Mouse (Mus musculus): Measurements from ENCODE around the gene Adamts2. TPM values are rescaled to one million over a fixed set of nuclear protein-coding genes. Genes with fewer than 3 reads are reported as not detected.

Adamts2 gene
- polyA plus RNA-seq, 1 experiment from 2014 or later = 7.5 TPM

GRCm38 (mm10) chr11:50596571-50596970, 5.3 kb upstream of the Adamts2 start:
- ATAC-seq (ENCODE audit: insufficient number of reproducible peaks, low FRiP score) = no peak
- no peak overlapping the region for H3K4me2 ChIP-seq
- H3K27me3 ChIP-seq (replicated peaks) = peaks cover 75% of the 10 kb centered on the region
- no peaks in the 10 kb centered on the region for H3K36me3 ChIP-seq
- 74% methylated on average over 2 of the region's 2 CpGs for WGBS
- no peak overlapping the region for H3K27ac ChIP-seq (ENCODE audit: poor library complexity, severe bottlenecking)
- no peak overlapping the region for H3K9ac ChIP-seq
- no peaks in the 10 kb centered on the region; the same call in 1 of the 2 replicates for H3K9me3 ChIP-seq (replicated peaks)
- no peaks in the 10 kb centered on the region for H3K4me1 ChIP-seq (replicated peaks)
- no peak overlapping the region for H3K4me3 ChIP-seq

- H3K4me1 ChIP-seq (replicated peaks) = peaks cover 14% of the 10 kb centered on the region
- no peaks in the 10 kb centered on the region; the same call in 1 of the 2 replicates for H3K9me3 ChIP-seq (replicated peaks)
- H3K4me3 ChIP-seq = no peak overlapping the region
- no peak overlapping the region for H3K9ac ChIP-seq
- WGBS = 53% methylated on average over 2 of the region's 2 CpGs
- no peak for ATAC-seq (ENCODE audit: insufficient number of reproducible peaks, low FRiP score)
- H3K4me2 ChIP-seq = no peak overlapping the region
- H3K36me3 ChIP-seq = no peaks in the 10 kb centered on the region
- H3K27me3 ChIP-seq (replicated peaks) = peaks cover 91% of the 10 kb centered on the region
- no peak overlapping the region for H3K27ac ChIP-seq (ENCODE audit: poor library complexity, severe bottlenecking)
These were observed 2.7 kb upstream of the Adamts2 start for GRCm38 (mm10) chr11:50599156-50599555.

GRCm38 (mm10) chr11:50602356-50603081, 635 bp downstream of the Adamts2 start:
- H3K27me3 ChIP-seq (replicated peaks) = peaks cover 97% of the 10 kb centered on the region
- H3K27ac ChIP-seq (ENCODE audit: poor library complexity, severe bottlenecking) = no peak overlapping the region
- H3K9ac ChIP-seq = peak overlapping the region; percentile 71
- WGBS = under 1% methylated on average over 59 of the region's 59 CpGs
- H3K4me3 ChIP-seq = peak overlapping the region; percentile 69
- no peak; the same call in 1 of the 2 replicates for ATAC-seq (ENCODE audit: insufficient number of reproducible peaks, low FRiP score)
- no peaks in the 10 kb centered on the region; the same call in 1 of the 2 replicates for H3K9me3 ChIP-seq (replicated peaks)
- H3K4me1 ChIP-seq (replicated peaks) = peaks cover 14% of the 10 kb centered on the region
- H3K36me3 ChIP-seq = no peaks in the 10 kb centered on the region
- peak overlapping the region; percentile 97 for H3K4me2 ChIP-seq

GRCm38 (mm10) chr11:50603082-50603910, 1.4 kb downstream of the Adamts2 start:
- ATAC-seq (ENCODE audit: insufficient number of reproducible peaks, low FRiP score) = peak; percentile 51; the same call in 1 of the 2 replicates
- Histone ChIP-seq H3K4me1 (replicated peaks) (peaks cover 14% of the 10 kb centered on the region), H3K27me3 (replicated peaks) (peaks cover 98% of the 10 kb centered on the region), H3K9me3 (replicated peaks) (no peaks in the 10 kb centered on the region; the same call in 1 of the 2 replicates), H3K4me3 (peak overlapping the region; percentile 69), H3K9ac (0 out of 2 replicates have a peak overlapping the region, but pooled peaks have one; percentile 71), H3K4me2 (peak overlapping the region; percentile 97), H3K27ac (ENCODE audit: poor library complexity, severe bottlenecking) (no peak overlapping the region), H3K36me3 (no peaks in the 10 kb centered on the region)
- WGBS = 1% methylated on average over 52 of the region's 52 CpGs

- H3K27me3 ChIP-seq (replicated peaks) = peaks cover 92% of the 10 kb centered on the region
- no peak overlapping the region for H3K9ac ChIP-seq
- 0 out of 2 replicates have a peak overlapping the region, but pooled peaks have one; percentile 4 for H3K4me2 ChIP-seq
- ATAC-seq (ENCODE audit: insufficient number of reproducible peaks, low FRiP score) = no peak
- WGBS = 70% methylated on average over 16 of the region's 16 CpGs
- no peak overlapping the region for H3K4me3 ChIP-seq
- H3K9me3 ChIP-seq (replicated peaks) = no peaks in the 10 kb centered on the region
- no peak overlapping the region for H3K27ac ChIP-seq (ENCODE audit: poor library complexity, severe bottlenecking)
- H3K4me1 ChIP-seq (replicated peaks) = peaks cover 14% of the 10 kb centered on the region
- H3K36me3 ChIP-seq = no peaks in the 10 kb centered on the region
These were observed 2.5 kb downstream of the Adamts2 start for GRCm38 (mm10) chr11:50604371-50604770.

GRCm38 (mm10) chr11:50611181-50611580, 9.3 kb downstream of the Adamts2 start:
- no peak overlapping the region for H3K4me3 ChIP-seq
- no peak overlapping the region for H3K9ac ChIP-seq
- H3K27me3 ChIP-seq (replicated peaks) = peaks cover 28% of the 10 kb centered on the region
- 62% methylated on average over 5 of the region's 5 CpGs for WGBS
- no peak for ATAC-seq (ENCODE audit: insufficient number of reproducible peaks, low FRiP score)
- no peaks in the 10 kb centered on the region for H3K9me3 ChIP-seq (replicated peaks)
- no peak overlapping the region for H3K27ac ChIP-seq (ENCODE audit: poor library complexity, severe bottlenecking)
- no peaks in the 10 kb centered on the region for H3K4me1 ChIP-seq (replicated peaks)
- no peaks in the 10 kb centered on the region for H3K36me3 ChIP-seq
- no peak overlapping the region for H3K4me2 ChIP-seq

GRCm38 (mm10) chr11:50617015-50617543, 15.2 kb downstream of the Adamts2 start:
- ATAC-seq (ENCODE audit: insufficient number of reproducible peaks, low FRiP score) = no peak
- Histone ChIP-seq H3K27me3 (replicated peaks) (no peaks in the 10 kb centered on the region; the same call in 1 of the 2 replicates), H3K4me1 (replicated peaks) (0 out of 2 replicates have a peak, but pooled peaks cover 6% of the 10 kb centered on the region), H3K4me2 (no peak overlapping the region), H3K27ac (ENCODE audit: poor library complexity, severe bottlenecking) (no peak overlapping the region), H3K4me3 (no peak overlapping the region), H3K9me3 (replicated peaks) (no peaks in the 10 kb centered on the region), H3K9ac (no peak overlapping the region), H3K36me3 (peaks cover 3% of the 10 kb centered on the region; the same call in 1 of the 2 replicates)
- 60% methylated on average over 11 of the region's 11 CpGs for WGBS

- H3K4me2 ChIP-seq = no peak overlapping the region
- H3K9ac ChIP-seq = no peak overlapping the region
- no peak for ATAC-seq (ENCODE audit: insufficient number of reproducible peaks, low FRiP score)
- peaks cover 4% of the 10 kb centered on the region; the same call in 1 of the 2 replicates for H3K27me3 ChIP-seq (replicated peaks)
- peaks cover 3% of the 10 kb centered on the region; the same call in 1 of the 2 replicates for H3K36me3 ChIP-seq
- no peak overlapping the region for H3K4me3 ChIP-seq
- peaks cover 15% of the 10 kb centered on the region; the same call in 1 of the 2 replicates for H3K4me1 ChIP-seq (replicated peaks)
- H3K9me3 ChIP-seq (replicated peaks) = no peaks in the 10 kb centered on the region
- WGBS = 74% methylated on average over 4 of the region's 4 CpGs
- H3K27ac ChIP-seq (ENCODE audit: poor library complexity, severe bottlenecking) = peak overlapping the region; percentile 41; the same call in 1 of the 2 replicates
These were observed 19.0 kb downstream of the Adamts2 start for GRCm38 (mm10) chr11:50620926-50621325.

GRCm38 (mm10) chr11:50621364-50621763, 19.5 kb downstream of the Adamts2 start:
- Histone ChIP-seq H3K9me3 (replicated peaks) (no peaks in the 10 kb centered on the region), H3K4me1 (replicated peaks) (peaks cover 15% of the 10 kb centered on the region; the same call in 1 of the 2 replicates), H3K36me3 (peaks cover 3% of the 10 kb centered on the region; the same call in 1 of the 2 replicates), H3K4me2 (0 out of 2 replicates have a peak overlapping the region, but pooled peaks have one; percentile 40), H3K27ac (ENCODE audit: poor library complexity, severe bottlenecking) (peak overlapping the region; percentile 41), H3K4me3 (no peak overlapping the region), H3K27me3 (replicated peaks) (peaks cover 4% of the 10 kb centered on the region; the same call in 1 of the 2 replicates), H3K9ac (no peak overlapping the region)
- WGBS = 63% methylated on average over 5 of the region's 5 CpGs
- ATAC-seq (ENCODE audit: insufficient number of reproducible peaks, low FRiP score) = no peak

- H3K4me1 ChIP-seq (replicated peaks) = peaks cover 15% of the 10 kb centered on the region; the same call in 1 of the 2 replicates
- H3K9me3 ChIP-seq (replicated peaks) = no peaks in the 10 kb centered on the region
- peaks cover 3% of the 10 kb centered on the region; the same call in 1 of the 2 replicates for H3K36me3 ChIP-seq
- H3K4me3 ChIP-seq = no peak overlapping the region
- WGBS = 37% methylated on average over 15 of the region's 15 CpGs
- peaks cover 4% of the 10 kb centered on the region; the same call in 1 of the 2 replicates for H3K27me3 ChIP-seq (replicated peaks)
- peak; percentile 58 for ATAC-seq (ENCODE audit: insufficient number of reproducible peaks, low FRiP score)
- H3K27ac ChIP-seq (ENCODE audit: poor library complexity, severe bottlenecking) = peak overlapping the region; percentile 29; the same call in 1 of the 2 replicates
- H3K9ac ChIP-seq = no peak overlapping the region
- H3K4me2 ChIP-seq = peak overlapping the region; percentile 40
These were observed 20.4 kb downstream of the Adamts2 start for GRCm38 (mm10) chr11:50622238-50622726.

Measured in heart, embryonic 12.5 days (tissue).